Mouse (Mus musculus) layer of hippocampus, adult 18-20 months (tissue): ENCODE measurements around the gene Zfp180. TPM values are rescaled to one million over a fixed set of nuclear protein-coding genes. Genes with fewer than 3 reads are reported as not detected.
A peak's percentile ranks its signal among the peaks of the same experiment; 100 is the strongest.
"Not testable (repeated sequence)": the region's sequence is repeated elsewhere in the genome, so short reads cannot be mapped to it uniquely, and the experiment has no call there.

Experiments
- DNase-seq, 2 experiments: peaks; one replicate each; pipeline ENCODE4 v3.0.0; 2022; ENCODE audit warnings: low spot score in 2 of 2
- long read RNA-seq: library from polyadenylated mRNA; stranded (forward); transcript quantifications from one replicate; pipeline ENCODE4 v2.0.0, GENCODE M21; 2021
- total RNA-seq, 2 experiments: library from RNA; stranded (reverse); gene quantifications; 2 replicates each; pipeline ENCODE4 v1.2.3; 2021

The Zfp180 gene
- total RNA-seq, result 10 to 100 TPM; 45.3 to 48.6 TPM
- long read RNA-seq, transcript Zfp180-201 (5 exons, 3,901 nt), result major isoform, 56 of 64 reads
- long read RNA-seq, partial matches to known transcripts, result 3 of 64 reads
- long read RNA-seq, other reads (novel, unspliced or antisense), result 4 of 64 reads

GRCm38 (mm10) chr7:24081634-24082431 lies at the start of gene Zfp180:
Gene Zfp180, plus strand, starts transcription at chr7:24081924.
- DNase-seq, result peak; percentile 93 to 98

GRCm38 (mm10) chr7:24052660-24053304 lies 28.9 kb upstream of the Zfp180 start, which contains the start of gene Vmn1r183:
Gene Vmn1r183, plus strand, starts transcription at chr7:24053254.
- no peak for DNase-seq

- not testable (repeated sequence) for DNase-seq
Measured at GRCm38 (mm10) chr7:24074424-24074823, 7.3 kb upstream of the Zfp180 start.

GRCm38 (mm10) chr7:24082457-24083235 lies 922 bp downstream of the Zfp180 start:
- DNase-seq, result peak in 1 of 2 experiments; percentile 9

- no peak for DNase-seq
Measured at GRCm38 (mm10) chr7:24086871-24087270, 5.1 kb downstream of the Zfp180 start.

GRCm38 (mm10) chr7:24087485-24088125 lies 5.9 kb downstream of the Zfp180 start:
- DNase-seq, result no peak

- DNase-seq, result no peak
Measured at GRCm38 (mm10) chr7:24104403-24104802, 22.7 kb downstream of the Zfp180 start.

- no peak for DNase-seq
Measured at GRCm38 (mm10) chr7:24105144-24105703, 23.5 kb downstream of the Zfp180 start.

- no peak for DNase-seq
Measured at GRCm38 (mm10) chr7:24110839-24111238, 29.1 kb downstream of the Zfp180 start.

- DNase-seq, result no peak
Measured at GRCm38 (mm10) chr7:24111772-24112155, 30.0 kb downstream of the Zfp180 start.

- DNase-seq, result peak; percentile 82 to 88
Measured at GRCm38 (mm10) chr7:24112156-24112856, 30.6 kb downstream of the Zfp180 start, which contains the start of gene Zfp112. Gene Zfp112, plus strand, starts transcription at chr7:24112314.

GRCm38 (mm10) chr7:24113001-24113400 lies 31.3 kb downstream of the Zfp180 start:
- peak in 1 of 2 experiments; percentile 16 for DNase-seq

- no peak for DNase-seq
Measured at GRCm38 (mm10) chr7:24116655-24117054, 34.9 kb downstream of the Zfp180 start.

- no peak for DNase-seq
Measured at GRCm38 (mm10) chr7:24133425-24133995, 51.8 kb downstream of the Zfp180 start.

- DNase-seq, result peak; percentile 91 to 96
Measured at GRCm38 (mm10) chr7:24133996-24134828, 52.5 kb downstream of the Zfp180 start, which contains the start of gene Zfp235. Gene Zfp235, plus strand, starts transcription at chr7:24134169.

GRCm38 (mm10) chr7:24142566-24142965 lies 60.8 kb downstream of the Zfp180 start:
- DNase-seq, result no peak

- no peak for DNase-seq
Measured at GRCm38 (mm10) chr7:24153272-24153671, 71.5 kb downstream of the Zfp180 start.
